Mouse (Mus musculus): ENCODE data around the gene S100pbp.

DNA sequence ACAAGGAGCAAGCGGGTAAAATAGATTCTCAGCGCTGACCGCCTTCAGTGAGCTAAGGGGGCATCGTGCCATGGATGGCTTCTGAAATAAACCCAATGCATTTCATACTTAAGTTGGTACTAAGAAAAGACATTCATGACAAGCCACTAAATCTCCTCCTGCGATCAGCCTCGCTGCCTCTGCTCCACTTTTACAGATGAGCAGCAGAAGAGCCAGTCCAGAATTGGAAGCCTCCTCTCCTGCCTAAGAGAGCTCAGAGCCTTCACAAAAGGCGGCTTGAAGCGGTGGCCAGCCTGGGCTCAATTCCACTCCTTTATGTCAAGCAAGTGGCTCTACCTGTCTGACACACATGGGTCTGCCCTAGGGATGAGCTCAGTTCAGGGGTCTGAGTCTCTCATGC is 72.8 kb downstream of the S100pbp start:
- TF ChIP-seq CTCF (IDR thresholded peaks at IDR 0.05; ENCODE audit: borderline replicate concordance, insufficient read depth, low read depth, low read length) (no peak), POLR2A (IDR thresholded peaks at IDR 0.05; ENCODE audit: borderline replicate concordance, insufficient read depth, low read length) (no peak)
